Mouse (Mus musculus) heart, adult 2 months (tissue): ENCODE results near the gene Fhit.

ENCODE experiments used
- CTCF ChIP-seq: fragments of 200-600 bp; IDR thresholded peaks from 2 replicates; pipeline ENCODE4 v1.8.1; 2022; ENCODE audit warnings: antibody characterized with exemption, mild to moderate bottlenecking, moderate library complexity
- EP300 ChIP-seq: fragments of 200-500 bp; IDR thresholded peaks from 2 replicates; pipeline ENCODE4 v1.6.1; 2011; ENCODE audit warnings: low read depth, low read length, control low read depth; ENCODE audit not compliant: insufficient read depth
- POLR2A ChIP-seq: fragments of 200-500 bp; IDR thresholded peaks from 2 replicates; pipeline ENCODE4 v1.6.1; 2011; ENCODE audit warnings: mild to moderate bottlenecking, low read depth, low read length, control low read depth; ENCODE audit not compliant: insufficient read depth

- TF ChIP-seq CTCF = no peak
- TF ChIP-seq POLR2A = no peak
- TF ChIP-seq EP300 = no peak
Measured at GRCm38 (mm10) chr14:10023382-10023781, 1138.5 kb downstream of the Fhit start.
